Mouse (Mus musculus) splenic B cell, adult 2 months (primary cell): ENCODE data around the gene Grap2.

Experiments used
- DNase-seq: peaks from one replicate; pipeline ENCODE4 v3.0.0-alpha.2; 2011; ENCODE audit warnings: low read depth, low spot score
- H3K27me3 ChIP-seq: 2 replicates; pipeline ENCODE4 v1.6.1; 2012; ENCODE audit warnings: mild to moderate bottlenecking, low read length, moderate library complexity, mixed read lengths; ENCODE audit not compliant: control insufficient read depth, poor library complexity, insufficient read depth, severe bottlenecking
- H3K36me3 ChIP-seq: 2 replicates; pipeline ENCODE4 v1.6.1; 2012; ENCODE audit warnings: mild to moderate bottlenecking, low read length, moderate library complexity, mixed read lengths; ENCODE audit not compliant: control insufficient read depth, poor library complexity, insufficient read depth, severe bottlenecking

The Grap2 gene

GRCm38 (mm10) chr15:80572291-80572690, at the start of gene Grap2:
TSS of gene Grap2 (plus strand) at chr15:80572594.
- no peaks in the 10 kb centered on the region for H3K27me3 ChIP-seq
- H3K36me3 ChIP-seq = peaks cover 2% of the 10 kb centered on the region; the same call in 1 of the 2 replicates
- peak; percentile 81 for DNase-seq

- DNase-seq = peak; percentile 44
- Histone ChIP-seq H3K27me3 (no peaks in the 10 kb centered on the region), H3K36me3 (no peaks in the 10 kb centered on the region)
Observed at GRCm38 (mm10) chr15:80529955-80530869, 42.2 kb upstream of the Grap2 start.

DNA sequence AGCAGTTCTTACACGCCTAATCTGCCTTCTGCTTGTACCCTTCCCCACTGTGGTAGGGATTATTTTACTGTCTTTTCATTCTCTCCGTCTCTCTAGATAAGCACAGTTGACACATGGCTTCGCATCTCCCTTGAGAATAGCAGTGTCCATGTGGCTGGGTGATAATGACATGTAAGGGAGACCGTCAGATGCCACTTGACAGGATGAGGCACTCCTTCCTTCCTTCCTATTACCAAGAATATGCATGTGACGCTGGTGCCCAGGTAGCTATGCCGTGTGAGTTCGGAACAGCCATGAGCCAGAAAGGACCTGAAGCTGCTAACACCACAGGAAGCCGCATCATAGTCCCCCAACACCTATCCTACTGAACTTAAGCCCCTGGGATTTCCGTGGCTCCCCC, 41.4 kb upstream of the Grap2 start:
- Histone ChIP-seq H3K36me3 (no peaks in the 10 kb centered on the region), H3K27me3 (no peaks in the 10 kb centered on the region)
- DNase-seq = peak; percentile 83

DNA sequence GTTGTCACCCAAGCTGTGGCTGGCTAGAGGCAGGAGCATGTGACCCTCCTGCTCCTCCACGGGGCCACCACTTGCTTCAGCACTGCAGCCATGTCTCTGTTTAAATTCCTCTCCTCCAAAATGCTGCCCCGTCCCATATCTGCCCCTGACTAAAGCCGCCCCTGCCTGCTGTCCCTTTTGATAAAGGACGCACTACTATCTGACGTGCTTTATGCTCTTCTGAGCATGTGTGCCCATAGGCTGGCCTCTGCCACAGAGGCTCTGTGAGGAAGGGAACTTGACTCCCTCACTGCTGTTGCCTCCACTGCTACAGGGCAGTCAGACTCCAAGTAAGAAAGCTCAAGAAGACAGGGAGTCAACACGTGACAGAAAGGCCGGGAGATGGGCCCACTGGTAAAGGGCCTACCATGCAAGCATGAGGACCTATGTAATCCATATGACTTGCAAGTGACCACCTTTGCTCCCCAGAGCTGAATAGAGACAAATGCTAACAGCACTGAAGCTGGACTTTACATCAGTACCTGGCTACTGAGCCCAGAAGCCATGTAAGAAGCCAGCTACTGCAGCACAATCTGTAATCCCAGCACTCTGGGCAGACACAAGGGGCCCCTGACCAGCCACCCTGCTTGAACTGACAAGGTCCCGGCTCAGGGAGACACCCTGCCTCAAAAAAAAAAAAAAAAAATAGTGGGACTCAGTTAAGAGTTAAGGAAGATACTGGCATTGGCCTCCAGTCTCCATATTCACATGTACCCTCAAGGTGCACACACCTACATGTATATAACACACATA, 39.9 kb upstream of the Grap2 start:
- Histone ChIP-seq H3K27me3 (no peaks in the 10 kb centered on the region), H3K36me3 (no peaks in the 10 kb centered on the region)
- no peak for DNase-seq

DNA sequence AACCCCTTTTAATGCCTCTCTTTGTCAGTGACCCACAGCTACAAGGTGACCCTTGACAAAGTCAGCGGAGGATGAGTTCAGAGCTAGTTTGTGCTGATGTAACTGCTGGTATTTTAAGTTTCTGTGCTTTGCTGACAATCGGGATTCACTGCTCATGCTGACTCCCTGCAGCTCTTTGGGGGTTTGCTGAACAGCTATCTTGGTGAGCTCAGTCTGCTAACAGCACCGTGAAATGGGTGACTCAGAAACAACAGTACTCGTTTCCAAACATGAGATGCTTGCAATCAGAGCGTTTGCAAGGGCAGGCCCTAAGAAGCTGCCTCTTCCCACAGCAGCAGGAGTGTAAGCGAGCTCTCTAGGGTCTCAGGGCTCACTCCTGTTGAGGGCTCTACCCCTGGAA, 39.1 kb upstream of the Grap2 start:
- no peaks in the 10 kb centered on the region for H3K36me3 ChIP-seq
- no peaks in the 10 kb centered on the region for H3K27me3 ChIP-seq
- DNase-seq = no peak

- Histone ChIP-seq H3K36me3 (no peaks in the 10 kb centered on the region), H3K27me3 (no peaks in the 10 kb centered on the region)
- no peak for DNase-seq
Observed at GRCm38 (mm10) chr15:80536051-80536450, 36.3 kb upstream of the Grap2 start.

DNA sequence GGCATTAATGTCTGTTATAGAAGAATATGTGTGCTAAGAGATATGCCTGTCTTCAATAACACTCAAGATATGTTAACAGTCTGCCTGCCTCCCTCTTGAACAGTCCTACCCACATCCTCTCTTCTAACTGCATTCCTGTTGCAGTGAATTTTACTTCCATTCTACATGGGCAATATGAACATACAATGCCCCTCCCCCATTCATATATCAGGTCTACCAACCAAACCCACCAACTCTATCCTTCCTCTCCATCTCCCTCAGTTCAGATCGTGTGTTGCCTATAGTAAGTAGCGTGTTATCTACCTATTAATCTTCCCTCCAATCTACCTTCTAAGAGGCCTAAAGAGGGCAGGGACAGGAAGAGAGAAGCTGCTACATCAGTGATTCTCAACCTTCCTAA, 34.3 kb upstream of the Grap2 start:
- no peak for DNase-seq
- H3K36me3 ChIP-seq = no peaks in the 10 kb centered on the region
- H3K27me3 ChIP-seq = no peaks in the 10 kb centered on the region

DNA sequence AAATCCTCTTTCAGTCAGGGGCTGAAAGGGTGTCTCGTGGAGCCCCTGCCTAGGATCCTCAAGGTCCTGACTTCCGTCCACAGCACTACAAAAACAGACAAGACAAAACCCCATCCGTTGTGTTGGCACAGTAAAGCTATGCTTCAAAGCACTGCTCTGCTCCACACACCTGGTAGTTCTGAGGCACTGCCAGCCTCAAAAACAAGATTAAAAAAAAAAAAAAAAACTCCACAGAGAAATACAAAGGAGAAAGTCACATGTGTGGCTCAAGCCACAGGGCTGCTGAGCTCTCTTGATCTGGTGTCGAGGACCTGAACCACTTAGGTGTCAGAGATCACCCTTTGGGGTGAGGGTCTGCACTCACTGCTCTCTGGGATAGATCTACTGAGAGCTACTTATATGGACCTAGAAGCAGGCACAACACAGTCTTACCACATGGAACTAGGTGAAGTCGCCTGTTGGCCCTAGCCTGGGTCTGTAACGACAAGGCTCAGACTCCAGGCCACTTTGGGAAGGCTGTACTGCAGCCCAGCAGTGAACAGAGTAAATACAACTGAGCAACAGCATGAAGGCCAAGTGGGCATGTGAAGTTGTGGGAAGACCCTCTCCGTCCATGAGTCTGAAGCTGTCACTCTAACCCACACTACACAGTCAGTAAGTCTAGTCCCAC, 33.6 kb upstream of the Grap2 start:
- DNase-seq = peak; percentile 37
- H3K36me3 ChIP-seq = no peaks in the 10 kb centered on the region
- H3K27me3 ChIP-seq = no peaks in the 10 kb centered on the region

DNA sequence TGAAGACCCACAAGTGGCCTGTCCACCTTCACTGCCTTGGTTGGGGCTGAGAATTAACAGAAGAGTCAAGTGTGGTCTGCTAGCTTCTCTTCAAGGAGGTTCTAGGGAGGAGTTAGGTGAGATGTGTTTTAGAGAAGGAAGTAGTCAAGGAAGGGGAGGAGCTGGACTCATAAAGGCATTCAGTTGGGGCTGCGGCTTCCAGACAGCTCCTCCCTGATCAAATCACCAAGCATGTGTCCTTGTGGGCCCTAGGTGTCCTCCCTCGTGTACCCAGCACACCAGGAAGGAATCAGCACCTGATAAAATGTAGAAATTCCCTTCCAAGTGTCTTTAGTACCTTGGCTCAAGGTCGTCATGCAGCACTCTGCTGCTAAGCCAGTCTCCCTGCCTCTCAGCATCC, 28.3 kb upstream of the Grap2 start:
- Histone ChIP-seq H3K36me3 (no peaks in the 10 kb centered on the region), H3K27me3 (no peaks in the 10 kb centered on the region)
- peak; percentile 73 for DNase-seq

DNA sequence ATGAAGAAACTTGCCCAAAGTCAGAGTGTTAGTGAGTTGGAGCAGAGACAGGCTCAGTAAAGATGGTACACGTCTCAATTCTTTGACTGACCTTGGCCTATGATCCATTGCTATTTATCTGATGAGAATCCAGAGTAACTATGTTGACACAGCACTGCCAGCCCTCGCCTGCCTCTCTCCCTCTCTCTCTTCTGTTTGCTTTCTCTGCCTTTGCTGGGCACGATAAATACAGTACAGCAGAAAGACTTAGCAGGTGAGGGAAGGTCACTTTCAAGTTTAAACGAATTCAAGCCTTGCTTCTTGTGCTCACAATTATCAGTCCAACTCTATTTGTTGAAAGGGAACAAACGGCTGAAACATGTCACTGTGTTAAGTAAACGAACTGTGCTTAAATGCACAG, 27.0 kb upstream of the Grap2 start:
- Histone ChIP-seq H3K36me3 (no peaks in the 10 kb centered on the region), H3K27me3 (no peaks in the 10 kb centered on the region)
- no peak for DNase-seq

DNA sequence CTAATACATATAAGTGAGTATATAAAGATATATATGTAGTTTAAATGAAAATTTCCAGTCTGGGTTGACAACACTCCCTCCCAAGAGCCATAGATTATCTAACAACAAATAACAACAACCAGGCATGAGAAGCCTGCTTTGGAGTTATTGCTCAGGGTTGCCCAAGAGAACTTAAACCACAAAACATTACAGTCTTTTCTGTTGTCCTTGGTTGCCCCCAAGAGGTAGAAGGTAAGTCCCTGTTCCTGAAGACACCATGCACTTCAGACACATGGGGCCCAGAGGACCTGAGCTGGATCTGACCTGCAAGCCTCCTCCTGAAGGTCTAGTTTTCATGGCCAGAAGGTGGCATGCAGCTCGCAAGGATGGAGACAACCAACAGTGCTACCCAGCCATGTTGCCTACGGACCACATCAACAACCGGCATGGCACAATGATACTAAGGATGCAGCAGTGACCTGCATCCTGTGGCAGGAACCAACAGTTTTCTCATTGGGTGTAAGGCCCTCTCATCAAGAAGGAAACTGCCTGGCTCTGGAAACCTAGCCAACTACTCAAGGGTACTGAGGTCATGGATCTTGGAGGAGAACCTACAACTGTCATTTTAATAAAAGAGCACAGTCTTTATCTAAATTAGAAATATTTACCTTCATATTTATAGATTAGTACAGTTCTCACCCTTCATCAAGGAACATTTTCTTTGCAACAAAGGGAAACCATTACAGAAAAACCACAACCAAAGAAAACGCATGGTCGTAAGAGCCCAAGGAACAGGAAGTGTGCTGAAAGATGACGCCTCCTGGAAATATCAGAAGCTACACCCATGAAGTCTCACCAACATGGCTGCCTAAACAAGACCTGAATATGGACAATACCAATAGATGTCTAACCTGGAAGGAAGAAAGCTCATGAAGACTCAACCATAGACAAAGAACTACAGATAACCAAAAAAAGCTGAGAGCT, 17.3 kb upstream of the Grap2 start:
- H3K36me3 ChIP-seq = no peaks in the 10 kb centered on the region
- H3K27me3 ChIP-seq = no peaks in the 10 kb centered on the region
- DNase-seq = no peak

DNA sequence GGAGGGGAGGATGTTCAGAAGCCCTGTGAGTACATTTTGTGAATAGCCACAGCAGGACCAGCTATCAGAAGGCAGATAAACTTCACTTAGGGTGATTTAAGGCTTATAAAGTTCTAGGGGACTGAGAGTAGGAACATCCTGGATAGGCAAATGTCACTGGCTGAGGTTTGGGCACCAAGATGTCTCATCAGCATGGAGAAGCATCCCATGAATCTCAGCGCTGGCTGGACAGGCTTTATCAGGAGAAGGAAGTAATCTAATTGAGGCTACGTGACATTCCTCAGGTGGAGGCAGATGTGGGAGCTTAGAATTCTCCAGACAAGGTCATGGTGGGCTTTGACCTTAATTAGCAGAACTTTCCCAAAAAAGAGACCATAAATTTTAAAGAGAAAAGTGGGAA, 16.4 kb upstream of the Grap2 start:
- DNase-seq = no peak
- H3K27me3 ChIP-seq = no peaks in the 10 kb centered on the region
- no peaks in the 10 kb centered on the region for H3K36me3 ChIP-seq

GRCm38 (mm10) chr15:80557745-80558144, 14.6 kb upstream of the Grap2 start:
- DNase-seq = no peak
- Histone ChIP-seq H3K27me3 (no peaks in the 10 kb centered on the region), H3K36me3 (no peaks in the 10 kb centered on the region)

DNA sequence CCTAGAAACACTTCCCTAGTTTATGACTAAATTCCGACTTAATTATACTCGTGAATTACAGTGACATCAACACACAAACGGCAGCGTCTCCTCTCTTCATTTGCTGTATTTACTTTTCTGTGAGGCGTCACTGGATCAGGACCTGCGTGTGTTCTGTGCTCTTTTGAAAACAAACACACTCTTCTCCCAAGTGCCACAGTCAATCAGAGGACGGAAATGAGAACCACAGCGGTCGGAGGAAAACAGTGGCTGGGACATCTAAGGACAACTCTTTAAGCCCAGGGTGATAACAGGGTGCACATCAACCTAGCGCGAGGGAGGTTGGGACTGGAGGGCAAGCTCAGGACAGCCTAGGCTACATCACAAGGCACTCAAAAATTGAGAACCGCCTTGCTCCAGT, 12.9 kb upstream of the Grap2 start:
- DNase-seq = no peak

More for the DNA sequence above, 12.9 kb upstream of the Grap2 start:
- Histone ChIP-seq H3K36me3 (no peaks in the 10 kb centered on the region), H3K27me3 (no peaks in the 10 kb centered on the region)
